Mouse (Mus musculus) neural tube, embryonic 14.5 days (tissue): ENCODE results near the gene Cidec. TPM values are rescaled to one million over a fixed set of nuclear protein-coding genes. Genes with fewer than 3 reads are reported as not detected.

ENCODE experiments used
- ATAC-seq: fragments of 200-750 bp; cut with Nextera tagmentation; 2 replicates; pipeline ENCODE4 v1.8.0; 2017; ENCODE audit warnings: low read depth, mild to moderate bottlenecking, moderate TSS enrichment, moderate library complexity
- H3K27ac ChIP-seq: fragments of 300-500 bp; sonication (generic); 2 replicates; pipeline ENCODE4 v1.5.1; 2014; ENCODE audit warnings: low read depth, mild to moderate bottlenecking, control low read depth, low read length, moderate library complexity, mixed read lengths
- H3K27me3 ChIP-seq: fragments of 300-500 bp; sonication (generic); 2 replicates; pipeline ENCODE4 v1.6.1; 2014; ENCODE audit warnings: low read length; ENCODE audit not compliant: control insufficient read depth, insufficient read depth
- H3K36me3 ChIP-seq: fragments of 300-500 bp; sonication (generic); 2 replicates; pipeline ENCODE4 v1.6.1; 2014; ENCODE audit warnings: low read length, mixed read lengths; ENCODE audit not compliant: control insufficient read depth, insufficient read depth
- H3K4me1 ChIP-seq: fragments of 300-500 bp; sonication (generic); 2 replicates; pipeline ENCODE4 v1.6.1; 2014; ENCODE audit warnings: low read length; ENCODE audit not compliant: control insufficient read depth, insufficient read depth
- H3K4me2 ChIP-seq: fragments of 300-500 bp; sonication (generic); 2 replicates; pipeline ENCODE4 v1.6.1; 2014; ENCODE audit warnings: mild to moderate bottlenecking, low read depth, low read length, control low read depth
- H3K4me3 ChIP-seq: fragments of 300-500 bp; sonication (generic); 2 replicates; pipeline ENCODE4 v1.5.1; 2014; ENCODE audit warnings: low read depth, low read length, control low read depth, mixed read lengths
- H3K9ac ChIP-seq: fragments of 300-500 bp; sonication (generic); replicated peaks from 2 replicates; pipeline ENCODE4 v1.6.1; 2014; ENCODE audit warnings: low read depth, mild to moderate bottlenecking, control low read depth, low read length, mixed read lengths
- H3K9me3 ChIP-seq: fragments of 300-500 bp; sonication (generic); 2 replicates; pipeline ENCODE4 v1.6.1; 2016; ENCODE audit warnings: low read length; ENCODE audit not compliant: control insufficient read depth
- WGBS: fragments of 180-500 bp; shearing (Covaris S2); extraction: QIAGEN DNeasy Blood & Tissue Kit; methylation state at CpG from one replicate; pipeline ENCODE4 v1.1.7; 2014; 5-methylcytosine and 5-hydroxymethylcytosine counted together
- polyA plus RNA-seq: library from polyadenylated mRNA; unstranded; fragments of >200 nt; fragmentation: Nextera tagmentation; extraction: Ambion mirVana; gene quantifications from 2 replicates; pipeline ENCODE4 v1.2.1, GENCODE M21; 2014

The Cidec gene
- polyA plus RNA-seq = not detected in 2 replicates

GRCm38 (mm10) chr6:113435664-113436205, at the start of gene Cidec:
Gene Cidec, minus strand, starts transcription at chr6:113435760.
- Histone ChIP-seq H3K27ac (no peak within 1 kb of the TSS), H3K36me3 (no peaks in the 10 kb centered on the region), H3K4me1 (no peaks in the 10 kb centered on the region), H3K4me3 (no peak within 1 kb of the TSS), H3K27me3 (no peaks in the 10 kb centered on the region), H3K9ac (no peak within 1 kb of the TSS), H3K9me3 (no peaks in the 10 kb centered on the region), H3K4me2 (no peak within 1 kb of the TSS)
- no peak for ATAC-seq
- 80% methylated on average over 9 of the region's 9 CpGs for WGBS

GRCm38 (mm10) chr6:113483729-113484128, 48.2 kb upstream of the Cidec start:
- peak overlapping the region; percentile 75 for H3K4me2 ChIP-seq

GRCm38 (mm10) chr6:113483100-113483615, 47.6 kb upstream of the Cidec start, which contains the start of gene Creld1:
Gene Creld1, plus strand, starts transcription at chr6:113483297.
- H3K9me3 ChIP-seq = no peaks in the 10 kb centered on the region

More at GRCm38 (mm10) chr6:113483729-113484128, 48.2 kb upstream of the Cidec start:
- Histone ChIP-seq H3K36me3 (peaks cover 13% of the 10 kb centered on the region), H3K27me3 (no peaks in the 10 kb centered on the region), H3K4me3 (peak overlapping the region; percentile 67), H3K9ac (peak overlapping the region; percentile 81), H3K27ac (peak overlapping the region; percentile 93), H3K4me1 (peaks cover 11% of the 10 kb centered on the region; the same call in 1 of the 2 replicates), H3K9me3 (no peaks in the 10 kb centered on the region)
- WGBS = 11% methylated on average over 10 of the region's 10 CpGs
- ATAC-seq = peak; percentile 58

GRCm38 (mm10) chr6:113482477-113483099, 47.0 kb upstream of the Cidec start:
- H3K27ac ChIP-seq = peak overlapping the region; percentile 93
- peak; percentile 63 for ATAC-seq
- H3K27me3 ChIP-seq = no peaks in the 10 kb centered on the region
- peak overlapping the region; percentile 67 for H3K4me3 ChIP-seq
- peak overlapping the region; percentile 75 for H3K4me2 ChIP-seq
- H3K9me3 ChIP-seq = no peaks in the 10 kb centered on the region
- H3K4me1 ChIP-seq = peaks cover 11% of the 10 kb centered on the region; the same call in 1 of the 2 replicates
- WGBS = under 1% methylated on average over 59 of the region's 65 CpGs
- peaks cover 7% of the 10 kb centered on the region; the same call in 1 of the 2 replicates for H3K36me3 ChIP-seq
- peak overlapping the region; percentile 81 for H3K9ac ChIP-seq

More at GRCm38 (mm10) chr6:113483100-113483615, 47.6 kb upstream of the Cidec start, which contains the start of gene Creld1:
- H3K9ac ChIP-seq = peak within 1 kb of the TSS; percentile 81
- peak within 1 kb of the TSS; percentile 93 for H3K27ac ChIP-seq
- WGBS = 0% methylated on average over 26 of the region's 26 CpGs
- peak within 1 kb of the TSS; percentile 75 for H3K4me2 ChIP-seq
- H3K27me3 ChIP-seq = no peaks in the 10 kb centered on the region
- peaks cover 7% of the 10 kb centered on the region; the same call in 1 of the 2 replicates for H3K36me3 ChIP-seq
- peak; percentile 96 for ATAC-seq
- peak within 1 kb of the TSS; percentile 67 for H3K4me3 ChIP-seq
- peaks cover 11% of the 10 kb centered on the region; the same call in 1 of the 2 replicates for H3K4me1 ChIP-seq

- Histone ChIP-seq H3K36me3 (no peaks in the 10 kb centered on the region), H3K27ac (no peak overlapping the region), H3K9ac (no peak overlapping the region), H3K4me1 (peaks cover 11% of the 10 kb centered on the region; the same call in 1 of the 2 replicates), H3K27me3 (no peaks in the 10 kb centered on the region), H3K4me3 (no peak overlapping the region), H3K4me2 (no peak overlapping the region), H3K9me3 (no peaks in the 10 kb centered on the region)
- ATAC-seq = no peak
- 65% methylated on average over 18 of the region's 18 CpGs for WGBS
These were observed 45.2 kb upstream of the Cidec start for GRCm38 (mm10) chr6:113480555-113481373.

GRCm38 (mm10) chr6:113478906-113479305, 43.3 kb upstream of the Cidec start:
- ATAC-seq = no peak
- H3K36me3 ChIP-seq = no peaks in the 10 kb centered on the region
- H3K27ac ChIP-seq = no peak overlapping the region
- H3K4me2 ChIP-seq = no peak overlapping the region
- H3K9me3 ChIP-seq = no peaks in the 10 kb centered on the region
- H3K4me3 ChIP-seq = no peak overlapping the region
- peaks cover 2% of the 10 kb centered on the region; the same call in 1 of the 2 replicates for H3K4me1 ChIP-seq
- H3K9ac ChIP-seq = no peak overlapping the region
- WGBS = 84% methylated on average over 10 of the region's 10 CpGs
- H3K27me3 ChIP-seq = no peaks in the 10 kb centered on the region

GRCm38 (mm10) chr6:113477353-113477752, 41.8 kb upstream of the Cidec start:
- no peak for ATAC-seq
- H3K4me1 ChIP-seq = no peaks in the 10 kb centered on the region
- no peak overlapping the region for H3K27ac ChIP-seq
- H3K27me3 ChIP-seq = no peaks in the 10 kb centered on the region
- H3K9me3 ChIP-seq = no peaks in the 10 kb centered on the region
- H3K4me3 ChIP-seq = no peak overlapping the region
- no peak overlapping the region for H3K9ac ChIP-seq
- no peak overlapping the region for H3K4me2 ChIP-seq
- 30% methylated on average over 7 of the region's 7 CpGs for WGBS
- H3K36me3 ChIP-seq = no peaks in the 10 kb centered on the region

- no peak overlapping the region for H3K4me3 ChIP-seq
- H3K36me3 ChIP-seq = no peaks in the 10 kb centered on the region
- H3K9me3 ChIP-seq = no peaks in the 10 kb centered on the region
- H3K4me1 ChIP-seq = peaks cover 4% of the 10 kb centered on the region; the same call in 1 of the 2 replicates
- H3K4me2 ChIP-seq = no peak overlapping the region
- H3K27me3 ChIP-seq = peaks cover 4% of the 10 kb centered on the region
- H3K27ac ChIP-seq = no peak overlapping the region
- H3K9ac ChIP-seq = no peak overlapping the region
- ATAC-seq = no peak
- 83% methylated on average over 6 of the region's 6 CpGs for WGBS
These were observed 38.2 kb upstream of the Cidec start for GRCm38 (mm10) chr6:113473715-113474114.
